Mouse (Mus musculus) WW6 (cell line): Measurements from ENCODE around the gene Zfp626.
A peak's percentile ranks its signal among the peaks of the same experiment; 100 is the strongest.
"Not testable (repeated sequence)": the region's sequence is repeated elsewhere in the genome, so short reads cannot be mapped to it uniquely, and the experiment has no call there.

Source experiments
- DNase-seq: peaks from one replicate; pipeline ENCODE4 v3.0.0-alpha.2; 2013; ENCODE audit warnings: low read depth, low spot score

Zfp626 gene

GRCm38 (mm10) chr7:27860396-27861235, 53.6 kb downstream of the Zfp626 start:
- peak; percentile 38 for DNase-seq

- DNase-seq: not testable (repeated sequence)
Measured at GRCm38 (mm10) chr7:27862578-27862977, 55.6 kb downstream of the Zfp626 start.
